Comparison of ENCODE assay signal across 8 mouse cellular contexts in the genomic region with DNA sequence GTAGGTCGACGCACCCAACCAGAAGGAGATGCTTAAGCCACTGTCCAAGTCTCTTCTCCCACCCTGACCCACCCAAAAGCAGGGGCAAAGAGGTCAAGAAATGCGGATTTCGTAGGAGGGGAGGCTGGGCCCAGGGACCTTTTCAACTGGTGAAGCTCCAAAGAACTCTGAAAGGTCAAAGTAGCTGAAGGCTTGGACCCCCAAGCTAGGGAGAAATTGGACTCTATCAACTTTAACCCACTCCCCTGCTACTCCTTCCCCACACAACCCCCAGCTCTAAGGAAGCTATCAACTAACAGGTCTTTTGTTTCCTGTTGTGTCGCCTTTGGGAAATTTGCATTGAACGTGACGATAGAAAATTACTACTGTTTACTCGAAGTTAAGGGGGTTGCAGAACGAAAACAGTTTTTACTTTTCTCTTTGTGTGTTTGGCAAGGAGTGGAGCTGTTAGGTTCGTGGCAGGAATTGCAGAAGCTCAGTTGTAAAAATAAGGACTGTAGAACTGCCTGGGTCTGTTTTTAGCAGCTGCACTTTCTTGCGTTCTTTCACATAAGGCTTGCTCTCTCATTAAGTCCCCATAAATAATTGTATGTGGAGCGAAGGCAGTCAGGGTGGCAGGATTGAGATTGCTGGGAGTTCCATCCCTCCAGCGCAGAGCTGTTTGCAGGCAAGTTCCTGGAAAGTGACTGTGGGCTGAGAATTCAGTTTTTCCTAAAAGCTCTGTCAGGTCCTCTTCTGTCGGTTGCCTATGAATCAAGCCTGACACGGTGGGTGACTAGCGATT. TPM values are rescaled to one million over a fixed set of nuclear protein-coding genes. Genes with fewer than 3 reads are reported as not detected.
A peak's percentile ranks its signal among the peaks of the same experiment; 100 is the strongest.
DNase-seq lines count a peak whose midpoint lies in the region; ATAC-seq and TF ChIP-seq lines count a peak whose summit lies in the region.

No protein-coding gene starts in this region.

- H3K36me3 ChIP-seq in spleen, adult 2 months (ENCODE audit: control insufficient read depth, insufficient read depth, low read length) = no peaks in the 10 kb centered on the region
- no peaks in the 10 kb centered on the region for H3K36me3 ChIP-seq in forebrain, embryonic 13.5 days (ENCODE audit: poor library complexity, severe bottlenecking)
- no peaks in the 10 kb centered on the region for H3K36me3 ChIP-seq in liver, embryonic 13.5 days
- H3K36me3 ChIP-seq in stomach, embryonic 16.5 days (ENCODE audit: control insufficient read depth, insufficient read depth, low read length) = no peaks in the 10 kb centered on the region

- peak overlapping the region; percentile 93 for H3K27ac ChIP-seq in spleen, adult 2 months (ENCODE audit: insufficient read depth, low read length)
- no peak overlapping the region for H3K27ac ChIP-seq in forebrain, embryonic 13.5 days
- no peak overlapping the region for H3K27ac ChIP-seq in liver, embryonic 13.5 days
- H3K27ac ChIP-seq in stomach, embryonic 16.5 days (ENCODE audit: low read length) = no peak overlapping the region

- no peak for TF ChIP-seq POLR2A in spleen, adult 2 months (IDR thresholded peaks at IDR 0.05; ENCODE audit: low read depth, low read length)

- peak overlapping the region; percentile 79; the same call in 1 of the 2 replicates for H3K9ac ChIP-seq in forebrain, embryonic 13.5 days
- no peak overlapping the region for H3K9ac ChIP-seq in liver, embryonic 13.5 days
- H3K9ac ChIP-seq in stomach, embryonic 16.5 days (ENCODE audit: low read length) = no peak overlapping the region

- H3K4me2 ChIP-seq in forebrain, embryonic 13.5 days = peak overlapping the region; percentile 99
- peak overlapping the region; percentile 76 for H3K4me2 ChIP-seq in liver, embryonic 13.5 days
- peak overlapping the region; percentile 99; the same call in 1 of the 2 replicates for H3K4me2 ChIP-seq in stomach, embryonic 16.5 days (ENCODE audit: low read depth, low read length)

- 4% methylated on average over 16 of the region's 16 CpGs for WGBS in spleen, adult 2 months
- 2% methylated on average over 16 of the region's 16 CpGs for WGBS in forebrain, embryonic 13.5 days
- 3% methylated on average over 16 of the region's 16 CpGs for WGBS in liver, embryonic 13.5 days (ENCODE audit: insufficient replicate concordance)
- 3% methylated on average over 16 of the region's 16 CpGs for WGBS in stomach, embryonic 16.5 days

- no peak for TF ChIP-seq CTCF in spleen, adult 2 months (IDR thresholded peaks at IDR 0.05; ENCODE audit: extremely low read depth, insufficient read depth, insufficient read length, insufficient replicate concordance)

- peak overlapping the region; percentile 71 for H3K4me3 ChIP-seq in spleen, adult 2 months (ENCODE audit: extremely low read depth, insufficient read depth, insufficient read length)
- H3K4me3 ChIP-seq in forebrain, embryonic 13.5 days = peak overlapping the region; percentile 74
- no peak overlapping the region for H3K4me3 ChIP-seq in liver, embryonic 13.5 days (replicated peaks)
- H3K4me3 ChIP-seq in stomach, embryonic 16.5 days (replicated peaks; ENCODE audit: low read length) = no peak overlapping the region; the same call in 1 of the 2 replicates

- ATAC-seq in forebrain, embryonic 13.5 days = no peak
- no peak for ATAC-seq in liver, embryonic 13.5 days (ENCODE audit: low read depth)
- no peak for ATAC-seq in stomach, embryonic 16.5 days (ENCODE audit: insufficient read depth, low FRiP score)
- no peak for ATAC-seq in monocyte, adult 5-6 weeks (replicated peaks; ENCODE audit: insufficient number of reproducible peaks, low FRiP score, low TSS enrichment, poor library complexity, severe bottlenecking)

- peaks cover 4% of the 10 kb centered on the region for H3K4me1 ChIP-seq in spleen, adult 2 months (ENCODE audit: control insufficient read depth, insufficient read depth, insufficient read length)
- peaks cover 22% of the 10 kb centered on the region for H3K4me1 ChIP-seq in forebrain, embryonic 13.5 days
- H3K4me1 ChIP-seq in liver, embryonic 13.5 days (replicated peaks) = peaks cover 10% of the 10 kb centered on the region; the same call in 1 of the 2 replicates
- peaks cover 8% of the 10 kb centered on the region for H3K4me1 ChIP-seq in stomach, embryonic 16.5 days (ENCODE audit: control insufficient read depth, insufficient read depth, low read length)

- H3K9me3 ChIP-seq in forebrain, embryonic 13.5 days (replicated peaks) = no peaks in the 10 kb centered on the region
- H3K9me3 ChIP-seq in liver, embryonic 13.5 days (replicated peaks) = no peaks in the 10 kb centered on the region
- H3K9me3 ChIP-seq in stomach, embryonic 16.5 days (replicated peaks; ENCODE audit: control insufficient read depth, low read length) = no peaks in the 10 kb centered on the region

- DNase-seq in spleen, adult 2 months (ENCODE audit: low read depth in 1 of 2, low spot score in 2 of 2) = no peak
- no peak for DNase-seq in spleen, postnatal 14 days (ENCODE audit: low spot score in 2 of 2)
- DNase-seq in liver, embryonic 13.5 days = no peak
- DNase-seq in left cerebral cortex, adult 11 months (ENCODE audit: low spot score) = no peak
- DNase-seq in spleen, adult 12 weeks (ENCODE audit: low spot score) = no peak

- H3K27me3 ChIP-seq in spleen, adult 2 months (ENCODE audit: control insufficient read depth, insufficient read depth, low read length) = no peaks in the 10 kb centered on the region
- H3K27me3 ChIP-seq in forebrain, embryonic 13.5 days = peaks cover 38% of the 10 kb centered on the region
- peaks cover 63% of the 10 kb centered on the region for H3K27me3 ChIP-seq in liver, embryonic 13.5 days
- H3K27me3 ChIP-seq in stomach, embryonic 16.5 days (ENCODE audit: control insufficient read depth, insufficient read depth, low read length) = peaks cover 44% of the 10 kb centered on the region

RNA-seq across cellular contexts. Expression of a gene that starts 0.7 kb away (rescaled TPM):
- polyA plus RNA-seq in spleen, adult 2 months (2012; rRNA removed) = 43.7 and 46.8 TPM in 2 replicates
- 34.7 TPM in 2 replicates for polyA plus RNA-seq in forebrain, embryonic 13.5 days (2015; fragmentation: Nextera tagmentation; extraction: Ambion mirVana)
- polyA plus RNA-seq in liver, embryonic 13.5 days (2015; fragmentation: Nextera tagmentation; extraction: Ambion mirVana) = 1.2 and 1.6 TPM in 2 replicates
- polyA plus RNA-seq in stomach, embryonic 16.5 days (2015; fragmentation: Nextera tagmentation; extraction: Ambion mirVana) = 3.7 and 5.0 TPM in 2 replicates
- total RNA-seq in monocyte, adult 5-6 weeks (2017) = 64.2 to 128 TPM (median 84.7 TPM) in 3 replicates

Comparison
In these comparisons a context has a peak if more than half of its experiments do, and no peak if none do; other contexts are left out.
1. H3K4me3 ChIP-seq: peak in spleen, adult 2 months (single experiment) and forebrain, embryonic 13.5 days (single experiment); none in liver, embryonic 13.5 days (single experiment) and stomach, embryonic 16.5 days (single experiment).
2. Peak in every context shown above with its lines, with median percentiles within 50 percentile points of each other: H3K4me2 ChIP-seq.